Mouse (Mus musculus) lung, postnatal 0 days (tissue): ENCODE data around the gene Camkmt.

Experiments used
- CTCF ChIP-seq: IDR thresholded peaks from 2 replicates; pipeline ENCODE4 v1.5.1; 2016; ENCODE audit warnings: antibody characterized with exemption, mild to moderate bottlenecking
- EP300 ChIP-seq: IDR thresholded peaks from 2 replicates; pipeline ENCODE4 v1.6.1; 2016; ENCODE audit warnings: antibody characterized with exemption, mild to moderate bottlenecking, control low read depth

- TF ChIP-seq EP300 = no peak
- no peak for TF ChIP-seq CTCF
Observed at GRCm38 (mm10) chr17:85242109-85242508, 151.8 kb downstream of the Camkmt start.
